Mouse (Mus musculus): Measurements from ENCODE around the gene Sgsh.
A peak's percentile ranks its signal among the peaks of the same experiment; 100 is the strongest.

Gene Sgsh

DNA sequence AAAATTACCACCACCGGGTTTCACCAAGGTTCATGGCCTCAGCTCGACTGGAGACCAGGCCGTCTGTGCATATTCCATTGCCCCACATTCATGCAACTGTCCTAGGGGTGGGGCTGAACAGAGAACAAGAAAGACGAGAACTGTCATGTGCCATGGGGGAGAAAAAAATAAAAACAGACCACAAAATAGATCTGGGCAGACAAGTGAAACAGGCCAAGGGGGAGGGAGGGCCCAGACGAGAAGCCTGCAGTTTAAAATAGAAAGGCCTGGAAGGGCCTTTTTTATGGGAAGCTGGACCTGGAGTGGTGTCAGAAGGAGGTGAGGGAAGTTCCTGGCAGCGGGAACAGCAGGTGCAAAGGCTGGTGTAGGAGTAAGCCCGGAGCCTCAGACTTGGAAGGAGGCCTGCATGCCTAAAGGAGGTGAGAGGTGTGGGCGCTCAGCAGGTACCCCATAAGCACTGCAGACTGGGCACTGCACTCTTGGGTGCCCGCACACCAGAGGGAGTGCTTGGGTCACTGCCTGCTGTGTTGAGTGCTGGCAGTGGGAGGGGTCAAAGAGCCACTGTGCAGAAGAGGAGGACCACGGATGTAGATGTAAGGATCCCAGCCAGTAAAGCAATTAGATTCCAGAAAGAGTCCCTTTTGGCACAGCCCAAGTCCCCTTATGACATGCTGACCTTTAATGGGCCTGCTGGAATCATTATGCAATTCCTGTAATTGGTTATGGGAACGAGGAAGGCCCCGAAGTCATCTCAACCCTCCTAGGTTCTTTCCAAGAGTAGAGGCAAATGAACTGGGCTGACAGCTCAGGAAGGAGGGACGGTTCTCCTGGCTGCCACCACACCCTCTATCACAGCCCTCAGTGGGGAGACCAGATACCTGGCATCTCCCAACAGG, 48.3 kb downstream of the Sgsh start:
- DNase-seq (ENCODE audit: low spot score), result no peak

DNA sequence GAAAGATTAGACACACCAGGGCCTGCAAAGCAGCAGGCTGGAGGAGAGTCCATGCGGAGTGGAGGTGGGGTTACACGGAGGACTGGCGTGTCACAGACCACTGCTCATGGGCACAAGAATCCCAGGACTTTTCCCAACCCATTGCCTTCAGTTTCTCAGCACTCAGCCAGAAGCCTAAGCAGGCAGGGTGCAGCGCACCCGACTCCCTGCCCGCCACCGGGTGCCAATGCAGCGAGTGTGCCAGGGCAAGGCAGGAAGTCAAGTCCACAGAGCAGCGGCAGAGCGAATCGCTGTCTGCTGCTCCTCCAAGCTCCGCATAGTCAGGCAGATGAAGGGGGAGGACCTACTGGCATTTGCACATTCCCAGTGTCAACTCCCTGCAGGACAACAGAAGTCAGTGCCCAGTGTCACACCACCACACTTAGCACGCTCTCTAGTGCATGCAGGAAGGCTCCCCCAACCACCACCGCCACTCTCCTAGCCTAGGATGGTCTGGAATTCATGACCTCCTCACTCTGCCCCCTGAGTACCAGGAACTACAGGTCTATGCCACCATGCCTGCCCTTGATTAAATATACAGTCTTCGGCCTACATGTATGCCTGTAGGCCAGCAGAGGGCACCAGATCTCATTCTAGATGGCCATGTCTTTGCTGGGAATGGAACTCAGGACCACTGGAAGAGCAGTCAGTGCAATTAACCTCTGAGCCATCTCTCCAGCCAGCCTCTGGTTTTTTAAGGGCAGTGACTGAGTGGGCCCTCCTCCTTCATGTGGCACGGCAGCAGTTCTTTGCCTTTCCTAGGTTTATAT, 50.2 kb downstream of the Sgsh start:
- DNase-seq (ENCODE audit: low spot score), result peak; percentile 70

DNA sequence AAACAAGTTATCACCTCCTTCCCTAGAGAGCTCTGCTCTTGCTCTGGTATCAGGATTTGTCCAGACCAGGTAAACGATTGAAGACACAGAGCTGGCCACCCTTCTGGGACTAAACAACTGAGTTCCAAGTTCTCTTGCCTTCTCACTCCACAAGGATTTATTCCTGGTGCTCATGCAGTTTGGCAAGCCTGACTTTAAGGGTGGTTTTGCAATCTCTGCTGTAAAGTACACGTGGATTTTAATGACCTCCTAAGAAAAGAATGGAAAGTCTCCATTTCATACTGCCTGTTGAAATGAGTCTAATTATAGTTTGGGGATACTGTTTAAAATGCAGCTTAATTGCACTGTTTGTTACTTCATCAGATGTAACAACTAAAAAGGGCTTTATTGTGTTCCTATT, 54.4 kb downstream of the Sgsh start:
- DNase-seq (ENCODE audit: low spot score), result no peak

DNA sequence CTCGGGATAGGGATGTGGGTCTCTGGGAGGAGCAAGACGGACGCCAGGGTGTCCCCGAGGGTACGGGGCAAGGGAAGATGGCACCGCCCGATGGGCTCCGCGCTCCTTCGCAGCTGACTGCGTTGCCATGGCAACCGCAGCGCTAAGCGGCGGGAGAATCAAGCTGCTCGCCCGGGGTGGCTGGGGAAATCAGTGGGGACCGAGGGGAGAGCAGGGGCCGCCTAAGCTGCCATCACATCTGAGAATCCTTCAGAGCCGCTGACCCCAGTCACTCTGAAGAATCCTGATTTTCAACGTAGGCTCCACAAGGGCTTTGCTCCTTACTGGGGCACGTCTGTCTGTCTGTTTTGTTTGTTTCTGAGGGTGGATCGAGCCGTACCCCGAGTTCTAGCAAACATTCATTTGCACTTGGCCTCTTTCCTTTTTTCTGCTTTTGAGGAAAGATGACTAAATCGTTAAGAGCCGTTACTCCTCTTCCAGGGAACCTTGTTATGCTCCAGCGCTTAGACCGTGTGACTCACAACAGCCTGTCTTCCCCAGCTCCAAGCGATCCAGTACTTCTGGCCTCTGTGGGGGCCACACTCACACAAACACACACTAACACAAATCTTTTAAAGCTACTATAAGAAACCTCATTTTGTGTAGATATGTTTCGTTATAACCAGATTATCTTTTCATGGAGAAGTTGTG, 54.9 kb downstream of the Sgsh start:
- no peak for DNase-seq (ENCODE audit: low spot score)

DNA sequence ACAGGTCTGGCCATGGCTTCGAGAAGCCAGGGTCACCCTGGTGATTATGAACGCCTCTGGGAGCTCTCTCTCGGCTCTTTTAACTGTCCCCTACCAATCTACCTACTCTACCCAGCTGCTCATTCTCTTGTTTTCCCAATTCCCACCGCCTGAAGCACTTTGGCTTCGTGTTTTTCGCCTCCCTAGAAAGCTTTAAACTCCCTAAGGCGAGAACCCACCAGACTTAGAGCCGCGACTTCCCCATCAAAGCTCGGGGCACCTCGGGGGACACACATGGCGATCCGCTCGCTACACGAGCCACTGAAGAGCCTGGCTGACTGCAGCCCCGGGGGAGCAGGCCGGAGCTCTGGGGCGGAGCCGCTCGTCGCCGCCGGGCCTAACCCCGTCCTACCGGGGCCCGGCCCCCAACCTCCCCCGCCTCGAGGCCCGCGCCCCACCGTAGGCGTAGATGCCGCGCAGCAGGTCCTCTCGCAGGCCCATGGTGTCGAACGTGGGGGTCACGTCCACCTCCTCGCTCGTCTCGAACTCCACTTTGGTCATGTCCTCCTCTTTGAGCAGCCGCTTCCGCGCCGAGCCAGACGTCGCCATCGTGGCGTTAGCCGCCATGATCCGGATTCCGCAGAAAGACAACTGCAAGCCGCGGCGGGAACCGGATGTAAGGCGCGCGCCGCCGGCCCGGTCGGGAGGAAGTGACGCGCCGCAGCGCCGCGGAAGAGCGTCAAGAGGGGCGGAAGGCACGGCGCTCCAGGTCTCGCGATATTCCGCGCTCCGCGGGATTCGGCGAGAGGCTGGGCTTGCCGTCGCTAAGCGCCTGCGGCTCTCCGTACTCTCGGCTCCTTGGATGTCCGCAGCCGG, 55.7 kb downstream of the Sgsh start, which contains the start of gene Eif4a3:
Gene Eif4a3 (minus strand): TSS at position 699 of the 855 bp plus-strand sequence.
- DNase-seq (ENCODE audit: low spot score), result peak; percentile 99

DNA sequence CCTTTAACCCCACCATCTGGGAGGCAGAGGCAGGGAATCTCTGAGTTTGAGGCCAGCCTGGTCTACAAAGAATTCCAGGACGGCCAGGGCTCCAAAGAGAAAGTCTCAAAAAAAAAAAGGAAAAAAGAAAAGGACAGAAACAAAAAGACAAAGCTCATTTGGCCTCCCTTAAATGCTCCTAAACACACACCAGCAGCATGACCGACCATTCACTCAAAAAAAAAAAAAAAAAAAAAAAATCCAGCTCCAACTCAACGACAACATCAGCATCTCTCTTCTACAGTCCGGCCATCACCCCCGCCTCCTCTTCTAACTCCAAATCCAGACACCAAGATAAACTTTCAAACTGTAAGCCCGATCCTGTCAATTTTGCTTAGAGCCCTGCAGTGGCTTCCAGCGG, 56.4 kb downstream of the Sgsh start:
- DNase-seq (ENCODE audit: low spot score), result no peak

DNA sequence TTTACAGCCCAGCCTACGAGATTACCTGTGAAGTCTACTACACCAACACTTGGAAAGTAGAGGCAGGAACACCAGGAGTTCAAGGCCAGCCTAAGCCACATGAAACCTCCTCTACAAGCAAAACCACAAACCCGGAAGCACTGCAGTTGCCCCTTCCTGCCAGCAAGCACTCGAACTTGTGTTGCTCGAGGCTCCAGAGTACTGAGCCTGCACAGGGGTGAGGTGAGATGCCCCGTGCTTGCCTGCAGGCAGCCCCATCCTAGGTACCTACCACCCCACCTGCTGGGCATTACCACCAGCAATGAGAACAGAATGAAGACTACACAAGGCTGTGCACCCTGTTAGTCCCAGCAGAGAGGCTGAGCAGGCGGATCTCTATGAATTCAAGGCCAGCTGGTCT, 57.3 kb downstream of the Sgsh start:
- DNase-seq (ENCODE audit: low spot score), result no peak

Data from testis, postnatal 10 days (tissue).